Mouse (Mus musculus) embryonic facial prominence, embryonic 13.5 days (tissue): ENCODE results near the gene Gm9048. TPM values are rescaled to one million over a fixed set of nuclear protein-coding genes. Genes with fewer than 3 reads are reported as not detected.

ENCODE experiments used
- polyA plus RNA-seq: library from polyadenylated mRNA; unstranded; fragments of >200 nt; fragmentation: Nextera tagmentation; extraction: Ambion mirVana; gene quantifications from 2 replicates; pipeline ENCODE4 v1.2.1, GENCODE M21; 2015

The Gm9048 gene
- polyA plus RNA-seq, 1 experiment from 2014 or later, result not detected

Other genes starting within 250 kb of the Gm9048 start
- 39.6 and 40.8 TPM in 2 replicates for gene Mdm1, start 206.9 kb downstream of the Gm9048 start, polyA plus RNA-seq
- not detected in 2 replicates for gene Il22, start 143.7 kb downstream of the Gm9048 start, polyA plus RNA-seq
- gene Gm32717, start 107.9 kb downstream of the Gm9048 start, polyA plus RNA-seq, result 0.15 TPM in 1 of 2 replicates, not detected in the other
- gene Gm32802, start 90.0 kb downstream of the Gm9048 start, polyA plus RNA-seq, result 0.15 TPM in 1 of 2 replicates, not detected in the other
- gene Iltifb, start 53.6 kb downstream of the Gm9048 start, polyA plus RNA-seq, result not detected in 2 replicates
- not detected in 2 replicates for gene Gm9040, start 21.7 kb downstream of the Gm9048 start, polyA plus RNA-seq
- gene Gm9044, start 16.3 kb downstream of the Gm9048 start, polyA plus RNA-seq, result not detected in 2 replicates
- gene Gm9045, start 10.8 kb downstream of the Gm9048 start, polyA plus RNA-seq, result 0.21 TPM in 1 of 2 replicates, not detected in the other
- gene Gm9046, start 5.4 kb downstream of the Gm9048 start, polyA plus RNA-seq, result not detected in 2 replicates
- 0.21 TPM in 1 of 2 replicates, not detected in the other for gene Gm9049, start 5.4 kb upstream of the Gm9048 start, polyA plus RNA-seq
- not detected in 2 replicates for gene Ifng, start 92.4 kb upstream of the Gm9048 start, polyA plus RNA-seq